Mouse (Mus musculus) lung, adult 2 months (tissue): Measurements from ENCODE around the gene Galnt15. TPM values are rescaled to one million over a fixed set of nuclear protein-coding genes. Genes with fewer than 3 reads are reported as not detected.

ENCODE experiments used
- DNase-seq: peaks from one replicate; pipeline ENCODE4 v3.0.0; 2022
- H3K4me1 ChIP-seq: fragments of 200-500 bp; 2 replicates; pipeline ENCODE4 v1.6.1; 2011; ENCODE audit warnings: low read length; ENCODE audit not compliant: control insufficient read depth, insufficient read depth
- H3K4me3 ChIP-seq: fragments of 200-500 bp; replicated peaks from 2 replicates; pipeline ENCODE3; 2011; ENCODE audit warnings: low read depth, mild to moderate bottlenecking, control low read depth, low read length; ENCODE audit errors: extremely low read depth
- CTCF ChIP-seq: fragments of 200-500 bp; IDR thresholded peaks from 2 replicates; pipeline ENCODE4 v1.5.1; 2011; ENCODE audit warnings: mild to moderate bottlenecking, low read length, control low read depth; ENCODE audit not compliant: insufficient read depth
- POLR2A ChIP-seq: fragments of 200-500 bp; IDR thresholded peaks from 2 replicates; pipeline ENCODE4 v1.6.1; 2011; ENCODE audit warnings: low read depth, mild to moderate bottlenecking, control low read depth, low read length, borderline replicate concordance; ENCODE audit errors: extremely low read depth
- WGBS: fragments of 180-500 bp; shearing (Covaris S2); methylation state at CpG from one replicate; pipeline ENCODE4 v1.1.7; 2018; 5-methylcytosine and 5-hydroxymethylcytosine counted together
- polyA plus RNA-seq: library from polyadenylated mRNA; depleted of rRNA; stranded (reverse); fragments of >200 nt; gene quantifications from 2 replicates; pipeline ENCODE4 v1.2.3, GENCODE M21; 2012

Gene Galnt15
- polyA plus RNA-seq, 1 experiment, result 9.3 TPM

DNA sequence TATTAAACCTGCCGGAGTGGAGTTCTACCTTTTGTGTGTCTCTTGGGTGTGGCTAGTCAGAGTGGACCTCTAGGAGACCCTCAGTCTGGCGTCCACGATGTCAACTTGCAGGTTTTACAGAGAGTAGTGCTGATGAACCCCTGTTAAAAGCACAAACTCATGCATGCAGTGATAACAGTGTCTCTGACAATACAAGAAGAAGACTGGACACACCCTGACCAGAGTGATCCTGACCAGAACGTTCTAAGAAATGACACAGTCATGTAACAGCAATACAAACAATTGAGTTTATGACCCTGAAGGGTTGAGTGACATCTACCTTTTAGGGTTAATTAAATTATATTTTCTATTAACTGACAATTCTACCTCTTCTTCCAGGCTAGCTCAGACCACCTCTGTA, 28.9 kb downstream of the Galnt15 start:
- no peak for TF ChIP-seq POLR2A
- TF ChIP-seq CTCF, result no peak
- DNase-seq, result no peak
- WGBS, result 86% methylated on average over 4 of the region's 4 CpGs
- H3K4me3 ChIP-seq, result no peak overlapping the region
- H3K4me1 ChIP-seq, result peaks cover 3% of the 10 kb centered on the region; the same call in 1 of the 2 replicates

DNA sequence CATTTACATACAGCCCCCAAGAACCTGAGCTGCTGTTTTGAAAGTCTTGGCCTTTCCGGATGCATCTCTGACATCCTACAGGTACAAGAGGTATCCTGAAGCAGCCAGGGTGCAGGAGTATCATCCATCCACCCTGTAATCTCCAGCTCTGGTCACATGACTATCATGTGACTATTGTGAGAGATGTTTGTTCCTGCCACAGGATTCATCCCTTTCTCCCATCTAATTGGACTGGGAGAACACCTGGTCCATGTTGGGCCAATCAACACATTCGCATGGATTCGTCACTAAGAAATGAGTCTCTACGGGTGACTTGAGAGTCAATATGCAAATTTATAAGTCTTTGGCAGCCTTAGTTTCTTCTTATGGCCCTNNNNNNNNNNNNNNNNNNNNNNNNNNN, 32.6 kb downstream of the Galnt15 start:
- Histone ChIP-seq H3K4me3 (no peak overlapping the region), H3K4me1 (no peaks in the 10 kb centered on the region)
- no peak for DNase-seq
- TF ChIP-seq CTCF, result no peak
- no peak for TF ChIP-seq POLR2A
- WGBS, result 93% methylated on average over 4 of the region's 4 CpGs

DNA sequence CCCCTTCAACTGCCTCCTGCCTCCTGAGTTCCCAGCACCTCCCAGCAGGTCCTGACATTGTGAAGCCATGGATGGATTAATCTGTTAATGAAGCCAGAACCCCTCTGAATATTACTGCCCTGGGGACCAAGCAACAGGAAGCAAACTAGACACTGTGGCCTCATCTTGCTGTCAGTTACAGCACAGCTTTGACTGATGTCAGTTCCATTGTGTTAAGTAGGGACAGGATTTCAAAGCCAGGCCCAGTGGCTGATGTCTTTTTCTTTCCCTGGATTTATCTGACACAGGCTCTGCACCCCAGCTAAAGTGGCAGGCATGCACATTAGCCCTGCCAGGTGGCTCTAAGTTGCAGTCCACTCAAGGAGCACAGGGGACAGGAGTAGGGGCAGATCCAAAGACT, 44.0 kb downstream of the Galnt15 start:
- H3K4me3 ChIP-seq, result no peak overlapping the region
- peaks cover 15% of the 10 kb centered on the region for H3K4me1 ChIP-seq
- no peak for TF ChIP-seq CTCF
- no peak for TF ChIP-seq POLR2A
- no peak for DNase-seq

DNA sequence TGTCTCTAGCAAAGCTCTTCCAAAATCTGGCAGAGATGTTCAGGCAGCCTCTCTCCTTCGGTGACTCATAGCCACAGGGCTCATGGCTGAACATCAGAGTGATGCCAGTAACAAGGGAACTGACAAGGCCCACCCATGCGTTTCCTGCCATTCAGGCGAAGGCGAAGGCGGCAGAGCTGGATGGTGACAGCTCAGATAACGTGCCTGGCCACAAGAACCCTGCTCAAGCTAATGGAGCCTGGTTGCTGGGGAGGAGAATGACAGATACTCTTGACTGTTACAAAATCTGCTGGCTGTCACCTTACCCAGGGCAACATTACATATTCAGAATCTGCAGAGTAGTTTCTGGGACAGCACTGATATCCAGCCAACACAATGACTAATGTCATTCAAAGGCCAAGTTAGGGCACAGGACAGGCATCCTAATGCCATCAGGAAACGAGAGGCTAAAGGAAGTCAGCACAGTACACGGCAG, 44.5 kb downstream of the Galnt15 start:
- peaks cover 13% of the 10 kb centered on the region for H3K4me1 ChIP-seq
- TF ChIP-seq POLR2A (peak; percentile 26; the same call in 1 of the 2 replicates), CTCF (no peak)
- no peak overlapping the region for H3K4me3 ChIP-seq
- WGBS, result 28% methylated on average over 8 of the region's 8 CpGs
- no peak for DNase-seq

DNA sequence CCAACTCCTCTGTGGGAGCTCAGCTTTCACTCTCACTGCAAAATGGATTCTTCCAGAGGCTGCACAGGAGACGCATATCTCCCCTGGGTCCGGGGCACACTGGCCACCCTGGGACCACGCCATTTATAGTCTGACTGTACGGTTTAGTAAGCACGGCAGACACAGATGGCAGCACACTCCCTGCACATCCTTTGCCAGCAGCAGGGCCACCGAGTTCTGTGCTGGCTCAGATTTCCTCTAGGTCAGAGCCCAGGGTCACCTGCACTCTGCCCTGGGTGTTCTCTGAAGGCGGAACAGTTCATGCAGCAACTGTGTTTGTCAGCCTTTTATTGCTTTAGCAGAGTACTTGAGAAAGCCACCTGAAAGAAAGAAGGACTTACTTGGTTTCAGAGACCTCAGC, 45.1 kb downstream of the Galnt15 start:
- TF ChIP-seq CTCF, result no peak
- TF ChIP-seq POLR2A, result no peak
- 69% methylated on average over 7 of the region's 7 CpGs for WGBS
- Histone ChIP-seq H3K4me1 (peaks cover 11% of the 10 kb centered on the region), H3K4me3 (no peak overlapping the region)
- DNase-seq, result no peak

DNA sequence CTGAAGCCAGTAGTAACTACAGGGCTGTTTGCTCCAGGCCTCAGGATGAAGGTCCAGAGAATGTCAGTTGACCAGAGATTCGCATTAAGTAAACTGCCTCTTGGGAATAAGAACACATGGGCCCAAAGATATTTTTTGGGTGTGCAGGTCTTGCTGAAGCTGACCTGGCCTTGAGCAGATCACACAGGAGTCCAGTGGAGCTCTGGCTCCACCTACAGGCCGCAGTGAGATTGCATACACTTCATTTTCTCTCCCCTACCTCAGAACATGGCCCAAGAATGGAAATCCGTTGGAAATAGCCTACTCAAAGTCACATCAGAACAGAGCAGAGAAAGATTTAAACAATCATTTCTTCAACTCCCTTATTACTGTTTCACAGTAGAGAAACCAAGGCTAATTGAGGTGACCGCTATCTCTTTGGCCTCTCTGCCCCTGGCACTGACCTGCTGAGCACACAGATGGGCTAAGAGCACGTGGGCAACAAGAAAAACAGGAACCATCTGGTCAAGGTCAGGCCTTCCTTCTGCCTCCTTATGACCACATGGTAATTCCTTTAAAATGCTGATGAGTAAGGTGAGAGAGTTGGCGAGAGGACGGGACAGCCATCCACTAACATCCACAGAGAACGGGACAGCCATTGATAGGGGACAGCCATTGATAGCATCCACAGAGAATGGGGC, 48.2 kb downstream of the Galnt15 start:
- 54% methylated on average over 8 of the region's 8 CpGs for WGBS
- Histone ChIP-seq H3K4me3 (no peak overlapping the region), H3K4me1 (peaks cover 11% of the 10 kb centered on the region)
- TF ChIP-seq POLR2A, result no peak
- peak; percentile 99 for TF ChIP-seq CTCF
- DNase-seq, result peak; percentile 67

DNA sequence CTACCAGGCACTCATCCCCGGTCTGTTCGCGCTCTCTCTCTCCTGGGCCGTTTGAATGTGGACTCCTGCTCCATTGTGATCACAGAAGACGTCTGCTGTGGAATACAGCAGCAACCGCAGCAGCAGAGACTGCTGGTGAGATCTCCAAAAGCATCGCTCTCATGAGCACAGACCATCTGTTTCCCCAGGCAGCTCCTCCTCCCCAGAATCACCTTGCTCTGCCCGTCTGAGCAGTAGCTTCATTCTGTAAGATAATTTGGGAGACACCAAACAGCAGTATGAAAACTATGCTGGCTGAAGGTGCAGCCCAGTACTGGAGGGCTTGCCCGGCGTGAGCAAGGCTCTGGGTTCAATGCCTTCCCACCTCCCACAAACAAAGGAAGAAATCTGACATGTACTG, 52.2 kb downstream of the Galnt15 start:
- DNase-seq, result no peak
- Histone ChIP-seq H3K4me1 (peaks cover 3% of the 10 kb centered on the region; the same call in 1 of the 2 replicates), H3K4me3 (no peak overlapping the region)
- TF ChIP-seq POLR2A (no peak), CTCF (no peak)
- WGBS, result 81% methylated on average over 10 of the region's 10 CpGs

DNA sequence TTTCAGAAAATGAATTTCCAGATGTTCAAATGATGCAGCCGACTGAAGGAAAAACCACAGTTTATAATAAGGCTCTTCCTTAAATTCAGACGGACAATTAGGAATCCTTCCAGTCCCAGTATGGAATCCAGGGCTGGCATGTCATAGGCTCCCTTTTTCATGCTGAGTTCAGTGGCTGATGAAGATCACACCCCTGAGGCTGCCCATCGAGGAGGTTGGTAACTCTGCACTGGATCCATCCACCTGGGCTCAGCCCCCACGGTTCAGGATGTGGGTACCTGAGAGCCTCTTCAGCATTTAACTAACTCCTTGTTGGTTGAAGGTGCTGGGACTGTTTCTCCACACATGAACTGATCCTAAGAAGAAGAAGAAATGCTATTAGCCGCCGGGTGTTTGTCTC, 54.1 kb downstream of the Galnt15 start:
- no peak for TF ChIP-seq CTCF
- TF ChIP-seq POLR2A, result no peak
- Histone ChIP-seq H3K4me3 (no peak overlapping the region), H3K4me1 (peaks cover 3% of the 10 kb centered on the region; the same call in 1 of the 2 replicates)
- no peak for DNase-seq
- 91% methylated on average over 6 of the region's 6 CpGs for WGBS

DNA sequence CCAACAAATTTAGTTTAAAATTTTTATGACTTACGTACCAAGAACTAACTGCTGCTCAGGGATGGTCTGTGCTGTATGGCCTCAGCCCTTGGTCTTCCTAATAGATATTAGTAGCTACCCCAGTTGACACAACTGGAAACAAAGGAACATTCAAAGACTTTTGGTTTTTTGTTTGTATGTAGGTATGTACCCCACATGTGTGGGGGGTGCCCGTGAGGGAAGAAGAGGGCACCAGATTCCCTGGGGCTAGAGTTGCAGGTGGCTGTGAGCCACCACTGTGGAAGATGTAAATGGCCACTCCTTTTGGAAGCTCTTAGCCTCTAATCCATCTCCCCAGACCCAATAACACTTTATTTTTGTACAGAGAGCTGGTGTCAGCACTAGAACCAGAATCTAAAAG, 54.7 kb downstream of the Galnt15 start:
- no peak overlapping the region for H3K4me3 ChIP-seq
- no peak for TF ChIP-seq POLR2A
- TF ChIP-seq CTCF, result no peak
- DNase-seq, result no peak
- peaks cover 3% of the 10 kb centered on the region; the same call in 1 of the 2 replicates for H3K4me1 ChIP-seq
- 98% methylated on average over 2 of the region's 2 CpGs for WGBS
